ENCODE assay signal across 8 mouse cellular contexts in genomic region chr11:103102725-103103349, GRCm38 (mm10). TPM values are rescaled to one million over a fixed set of nuclear protein-coding genes. Genes with fewer than 3 reads are reported as not detected.
DNase-seq lines count a peak whose midpoint lies in the region; ATAC-seq lines count a peak whose summit lies in the region.

No protein-coding gene starts in this region.

- ATAC-seq in frontal cortex, adult (ENCODE audit: low TSS enrichment): peak; percentile 85
- peak; percentile 79 for ATAC-seq in hindbrain, embryonic 11.5 days (ENCODE audit: low FRiP score)

- peak overlapping the region; percentile 84 for H3K4me2 ChIP-seq in hindbrain, embryonic 11.5 days (replicated peaks; ENCODE audit: low read depth, low read length)

- H3K27ac ChIP-seq in hindbrain, embryonic 11.5 days (ENCODE audit: low read depth, low read length): no peak overlapping the region

- 0 out of 2 replicates have a peak, but pooled peaks cover 2% of the 10 kb centered on the region for H3K4me1 ChIP-seq in hindbrain, embryonic 11.5 days (replicated peaks; ENCODE audit: control insufficient read depth, insufficient read depth, low read length)

- H3K4me3 ChIP-seq in hindbrain, embryonic 11.5 days (ENCODE audit: low read depth, low read length): peak overlapping the region; percentile 17

- H3K36me3 ChIP-seq in hindbrain, embryonic 11.5 days (ENCODE audit: control insufficient read depth, insufficient read depth, low read length): no peaks in the 10 kb centered on the region

- WGBS in hindbrain, embryonic 11.5 days: 1% methylated on average over 35 of the region's 35 CpGs

- H3K9ac ChIP-seq in hindbrain, embryonic 11.5 days (ENCODE audit: low read depth, low read length): no peak overlapping the region

- H3K9me3 ChIP-seq in hindbrain, embryonic 11.5 days (ENCODE audit: control insufficient read depth, low read length): no peaks in the 10 kb centered on the region

- peaks cover 32% of the 10 kb centered on the region for H3K27me3 ChIP-seq in hindbrain, embryonic 11.5 days (ENCODE audit: control insufficient read depth, insufficient read depth, low read length)

- DNase-seq in MN1 (ENCODE audit: low spot score): peak; percentile 97
- DNase-seq in cerebellum, adult 9-10 months: peak; percentile 99
- DNase-seq in hindbrain, embryonic 11.5 days (ENCODE audit: low spot score): peak; percentile 98
- DNase-seq in layer of hippocampus, postnatal 14 days (ENCODE audit: low spot score in 2 of 2): peak; percentile 96 to 98
- DNase-seq in lung, postnatal 14 days: peak; percentile 99
- DNase-seq in retina, adult 2 months (ENCODE audit: low read depth, low spot score): peak; percentile 92
- DNase-seq in thymus, postnatal 36 days: peak; percentile 93 to 97

RNA-seq across cellular contexts. Expression of gene Acbd4, which starts 1.4 kb away (rescaled TPM):
- polyA plus RNA-seq in hindbrain, embryonic 11.5 days (2014; fragmentation: Nextera tagmentation; extraction: Ambion mirVana): 4.9 and 6.2 TPM in 2 replicates
- 10 to 100 TPM; 71.0 to 80.3 TPM for total RNA-seq in layer of hippocampus, postnatal 14 days (2021)

RNA-seq across cellular contexts. Expression of gene Plcd3, which starts 1.4 kb away (rescaled TPM):
- polyA plus RNA-seq in hindbrain, embryonic 11.5 days (2014; fragmentation: Nextera tagmentation; extraction: Ambion mirVana): 1.0 and 1.7 TPM in 2 replicates
- total RNA-seq in layer of hippocampus, postnatal 14 days (2021): 10 to 100 TPM in 1 of 2 experiments, 1 to 10 TPM in 1; 9.7 to 10.3 TPM

RNA-seq across cellular contexts. Expression of gene Hexim1, which starts 13.2 kb away (rescaled TPM):
- 4.1 and 5.4 TPM in 2 replicates for polyA plus RNA-seq in hindbrain, embryonic 11.5 days (2014; fragmentation: Nextera tagmentation; extraction: Ambion mirVana)
- 10 to 100 TPM; 50.8 to 53.8 TPM for total RNA-seq in layer of hippocampus, postnatal 14 days (2021)

RNA-seq across cellular contexts. Expression of gene Hexim2, which starts 29.4 kb away (rescaled TPM):
- 5.2 and 7.3 TPM in 2 replicates for polyA plus RNA-seq in hindbrain, embryonic 11.5 days (2014; fragmentation: Nextera tagmentation; extraction: Ambion mirVana)
- total RNA-seq in layer of hippocampus, postnatal 14 days (2021): 10 to 100 TPM; 11.2 to 16.1 TPM
